Mouse (Mus musculus) B cell, adult 2 months (primary cell): ENCODE data around the gene Trappc6a.
"Not testable (repeated sequence)": the region's sequence is repeated elsewhere in the genome, so short reads cannot be mapped to it uniquely, and the experiment has no call there.

ENCODE experiments used
- DNase-seq, 2 experiments: peaks; one replicate each; pipeline ENCODE4 v3.0.0; 2022

Gene Trappc6a

DNA sequence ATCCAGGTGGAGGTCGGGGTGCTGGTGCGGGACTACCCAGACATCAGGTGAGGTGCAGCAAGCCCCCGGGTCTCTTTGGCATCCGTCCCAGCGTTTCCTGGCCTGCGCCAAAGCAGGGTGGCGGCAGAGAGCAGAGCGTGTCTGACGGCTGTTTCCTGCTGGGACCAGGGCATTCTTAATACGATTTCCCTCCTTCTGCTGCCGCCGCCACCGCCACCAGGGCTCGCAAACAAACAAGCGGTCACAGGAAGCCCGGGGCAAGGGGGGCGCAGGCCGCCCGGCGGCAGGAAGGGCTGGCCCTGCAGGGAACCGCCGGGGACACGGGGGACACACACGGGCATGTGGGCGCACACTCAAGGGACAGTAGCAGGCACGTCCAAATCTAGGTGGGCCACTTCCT is 16.5 kb upstream of the Trappc6a start:
- DNase-seq = peak; percentile 35 to 42

DNA sequence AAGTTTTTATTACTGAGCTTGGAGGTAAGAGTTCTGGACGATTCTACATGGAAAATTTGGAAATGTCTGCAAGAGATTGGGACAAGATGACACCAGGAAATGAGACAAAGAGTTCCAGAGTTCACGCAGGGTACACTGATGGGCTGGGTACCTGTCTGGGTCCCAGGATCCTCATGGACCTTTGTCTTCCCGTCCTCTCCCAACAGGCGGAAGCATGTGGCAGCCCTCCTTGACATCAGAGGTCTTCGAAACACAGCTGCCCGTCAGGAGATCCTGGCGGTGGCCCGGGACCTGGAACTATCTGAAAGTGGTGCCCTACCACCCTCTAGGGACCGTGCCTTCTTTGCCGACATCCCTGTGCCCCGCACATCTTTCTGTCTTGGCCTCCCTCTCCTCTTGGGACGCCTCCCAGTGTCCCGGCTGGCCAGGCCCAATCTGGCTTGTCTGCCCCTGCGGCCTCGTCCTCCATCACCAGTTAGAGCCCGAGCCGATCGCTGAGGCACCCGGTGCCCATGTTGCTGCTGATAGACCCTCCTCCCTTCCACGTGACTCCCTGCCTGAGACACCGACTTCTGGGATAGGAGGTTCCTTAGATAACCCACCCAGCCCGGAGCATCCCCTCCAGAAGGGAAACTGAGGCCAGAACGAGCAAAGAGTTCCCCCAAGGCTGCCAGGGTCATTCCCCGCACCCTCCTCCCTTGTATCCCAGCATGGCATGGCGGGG is 13.3 kb upstream of the Trappc6a start:
- no peak for DNase-seq

DNA sequence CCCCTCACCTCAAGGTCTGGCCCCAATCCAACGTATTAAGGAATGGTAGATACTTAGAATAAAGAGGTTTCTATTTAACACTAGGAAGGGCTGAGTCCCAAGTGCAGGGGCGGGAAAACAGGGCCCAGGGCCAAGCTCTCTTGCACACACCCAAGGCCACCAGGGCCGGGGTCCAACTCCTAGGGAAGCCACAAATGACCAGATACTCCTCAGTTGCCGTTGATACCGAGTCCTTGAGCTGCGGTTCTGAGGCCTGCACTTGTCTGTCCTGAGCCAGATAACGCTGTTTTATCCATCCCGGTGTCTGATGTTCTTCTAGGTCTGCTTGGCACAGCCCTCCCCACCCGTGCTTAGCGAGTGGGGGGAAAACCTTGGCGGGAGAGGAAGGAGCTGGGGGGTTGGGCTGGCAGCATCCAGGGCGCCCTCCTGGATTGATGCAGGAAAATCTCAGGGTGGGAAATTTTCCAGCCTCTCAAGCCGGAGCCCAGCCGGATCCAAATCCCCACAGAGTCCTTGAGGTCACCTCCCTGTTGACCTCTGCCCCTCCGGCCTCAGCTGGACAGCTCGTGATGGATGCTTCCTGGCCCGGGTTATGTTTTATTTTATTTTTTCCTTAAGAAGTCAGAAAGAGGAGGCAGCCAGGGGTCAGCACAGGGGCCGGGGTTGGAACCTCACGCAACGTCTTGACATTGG is 12.5 kb upstream of the Trappc6a start:
- no peak for DNase-seq

DNA sequence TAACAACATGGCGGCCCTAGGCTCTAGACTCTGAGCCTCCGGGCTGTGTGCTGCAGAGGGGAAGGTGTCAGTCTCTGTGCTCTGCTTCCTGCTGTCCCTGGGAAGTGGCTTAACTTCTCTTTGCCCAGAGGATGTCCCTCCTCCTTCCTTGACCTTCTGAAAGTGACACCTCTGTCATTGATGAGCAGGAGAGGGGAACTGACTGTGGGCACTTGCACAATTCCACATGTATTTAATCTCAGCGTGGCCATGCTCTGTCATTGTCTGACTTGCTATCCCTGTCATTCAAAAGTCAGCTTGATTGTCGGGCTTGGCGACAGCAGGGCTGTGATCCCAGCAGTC is 12.0 kb upstream of the Trappc6a start:
- no peak for DNase-seq

DNA sequence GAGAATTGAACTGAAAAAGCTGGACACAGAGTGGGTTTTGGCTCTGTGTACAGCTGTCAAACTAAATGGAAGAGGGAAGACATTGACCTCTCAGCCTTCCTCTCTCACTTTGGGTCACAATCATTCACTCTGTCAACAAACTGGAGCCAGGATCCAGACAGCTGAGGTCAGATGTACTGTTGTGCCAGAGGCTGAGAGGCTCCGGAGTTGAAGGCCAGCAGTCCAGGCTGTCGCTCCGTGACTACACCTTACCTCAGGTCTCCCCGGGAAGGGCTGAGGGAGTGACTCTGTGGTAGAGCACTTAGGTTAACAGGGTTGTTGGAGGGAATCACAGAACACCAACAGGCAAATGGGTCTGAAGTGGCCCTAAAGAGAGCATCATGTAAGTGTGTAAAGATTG is 9.9 kb upstream of the Trappc6a start:
- no peak for DNase-seq

DNA sequence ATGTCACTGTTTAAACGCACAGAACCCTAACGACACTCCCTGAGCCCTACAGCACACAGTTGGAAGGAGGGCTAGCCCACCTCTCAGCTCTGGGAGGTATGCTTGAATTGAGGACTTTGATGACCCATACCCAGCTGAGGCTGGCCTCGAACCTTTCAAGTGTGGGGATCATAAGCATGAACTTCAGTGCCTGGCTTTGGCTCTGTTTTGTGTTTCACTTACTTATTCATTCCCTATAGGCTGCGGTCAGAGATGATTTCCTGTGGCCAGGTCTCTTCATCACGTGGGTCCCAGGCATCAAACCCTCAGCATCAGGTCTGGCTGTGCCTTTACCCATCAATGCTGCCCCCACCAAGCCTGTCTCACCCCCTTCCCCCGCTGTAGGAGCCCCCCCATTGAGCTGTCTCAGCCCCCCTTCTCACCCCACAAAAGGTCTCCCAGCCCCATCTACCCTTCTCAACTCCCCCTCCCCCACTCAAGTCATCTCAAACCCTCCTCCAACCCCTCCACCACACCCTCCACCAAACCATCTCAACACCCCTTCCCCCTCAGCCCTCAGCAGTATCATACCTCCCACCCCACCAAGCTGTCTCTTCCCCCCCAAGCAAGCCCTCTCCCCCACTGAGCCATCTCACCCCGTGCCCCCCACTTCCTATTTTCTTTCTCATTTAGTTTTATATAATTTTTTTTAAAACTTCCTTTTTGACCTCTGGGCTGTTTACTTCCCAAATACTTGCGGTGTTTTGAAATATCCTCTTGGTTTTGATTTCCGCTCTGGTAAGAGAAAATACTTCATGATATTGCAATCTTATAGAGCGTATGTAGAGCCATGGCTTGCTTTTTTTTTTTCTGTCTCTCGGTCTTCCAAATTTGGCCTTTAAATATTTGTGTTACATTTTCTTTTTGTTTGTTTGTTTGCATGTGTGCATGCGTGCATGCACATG is 7.5 kb upstream of the Trappc6a start:
- DNase-seq = no peak

DNA sequence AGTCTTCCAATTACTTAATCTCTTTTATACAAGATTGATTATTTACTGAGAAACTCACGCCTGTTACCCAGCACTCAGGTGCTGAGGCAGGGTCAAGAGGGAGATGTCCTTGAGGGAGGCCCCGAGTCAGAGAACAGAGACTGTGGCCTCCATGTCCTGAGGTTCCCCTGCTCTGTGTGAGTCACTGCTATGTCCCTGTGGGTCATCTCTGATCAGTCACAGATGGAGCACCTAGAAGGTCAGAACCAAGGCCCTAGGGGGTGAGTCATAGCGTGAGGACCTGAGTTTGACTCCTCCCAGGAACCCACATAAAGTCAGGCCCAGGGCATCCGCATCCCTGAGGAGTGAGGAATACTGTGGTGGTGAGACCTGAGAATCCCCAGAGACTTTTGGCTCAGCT is 6.5 kb upstream of the Trappc6a start:
- DNase-seq = no peak

DNA sequence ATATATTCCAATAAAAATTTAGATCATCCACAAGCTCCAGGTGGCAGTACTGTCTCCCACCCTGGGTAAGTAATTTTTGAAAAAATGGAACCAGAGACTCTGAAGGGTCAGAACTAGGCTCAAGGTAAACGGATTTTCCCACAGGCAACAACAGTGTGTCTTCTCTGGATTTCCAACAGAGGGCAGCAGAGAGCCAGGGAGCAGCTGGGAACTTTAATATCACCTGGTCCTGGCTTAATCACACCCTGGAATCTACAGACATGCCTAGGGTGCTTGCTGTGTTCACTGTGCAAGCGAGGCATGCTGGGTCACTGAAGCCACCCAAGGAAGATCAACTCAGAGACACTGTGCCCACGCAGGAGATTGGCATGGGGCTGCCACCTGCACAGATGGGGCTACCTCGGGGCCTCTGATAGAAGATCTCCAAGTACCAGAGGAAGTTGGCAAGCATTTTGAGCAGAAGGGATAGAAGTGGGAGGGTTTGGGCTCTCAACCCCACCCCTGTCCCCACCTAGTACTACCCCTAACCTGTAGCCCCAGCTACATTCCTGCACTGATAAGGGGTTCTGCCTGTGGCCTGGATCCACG is 4.6 kb upstream of the Trappc6a start:
- DNase-seq = peak; percentile 63 to 66

DNA sequence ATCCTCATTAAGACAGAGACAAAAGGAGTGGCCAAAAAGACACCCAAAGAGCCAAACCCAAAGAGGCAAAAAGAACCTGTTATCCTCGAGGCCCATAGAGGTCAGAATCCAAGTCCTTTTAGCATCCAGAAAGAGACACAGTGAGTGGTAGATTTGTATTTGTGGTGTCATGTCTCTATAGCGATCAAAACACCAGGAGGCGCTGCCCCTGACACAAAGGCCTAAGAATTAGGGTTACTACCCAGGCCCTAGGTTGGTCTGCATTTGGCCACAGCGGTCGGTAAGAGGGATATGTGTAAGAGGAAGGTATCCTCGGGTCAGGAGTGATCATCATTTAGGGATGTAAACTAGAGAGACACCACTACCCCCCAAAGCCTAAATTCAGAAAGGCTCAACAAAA is 1.9 kb upstream of the Trappc6a start:
- DNase-seq = peak in 1 of 2 experiments; percentile 42

DNA sequence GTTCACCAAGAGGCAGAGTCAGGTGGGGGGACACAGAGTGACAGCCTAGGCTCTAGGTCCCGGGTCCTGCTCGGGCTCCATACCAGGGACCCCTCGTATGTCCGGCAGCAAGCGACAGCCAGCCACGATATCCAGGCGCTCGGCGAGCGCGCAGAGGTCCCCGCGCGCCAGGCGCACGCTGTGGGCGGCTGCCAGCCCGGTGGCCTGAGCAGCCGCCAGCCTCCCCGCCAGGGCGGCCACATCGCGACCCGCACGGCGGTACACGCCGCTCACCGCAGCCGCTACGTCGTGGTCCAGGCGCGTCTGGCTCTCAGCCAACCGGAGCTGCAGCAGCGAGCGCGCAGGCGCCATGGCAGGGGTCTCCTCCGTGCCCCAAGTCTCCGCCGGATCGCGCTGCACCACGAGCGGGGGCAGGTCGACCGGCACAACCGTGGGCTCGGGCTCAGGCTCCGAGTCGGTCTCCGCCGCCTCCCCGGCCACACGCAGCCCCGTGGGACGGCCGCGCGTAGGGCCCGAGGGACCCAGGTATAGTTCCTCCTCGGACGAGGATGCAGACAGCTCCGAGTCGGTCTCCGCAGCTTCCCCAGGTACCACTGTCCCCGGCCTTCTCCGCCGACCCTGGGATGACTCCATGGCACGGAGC is 1.1 kb upstream of the Trappc6a start:
- peak; percentile 40 to 53 for DNase-seq

DNA sequence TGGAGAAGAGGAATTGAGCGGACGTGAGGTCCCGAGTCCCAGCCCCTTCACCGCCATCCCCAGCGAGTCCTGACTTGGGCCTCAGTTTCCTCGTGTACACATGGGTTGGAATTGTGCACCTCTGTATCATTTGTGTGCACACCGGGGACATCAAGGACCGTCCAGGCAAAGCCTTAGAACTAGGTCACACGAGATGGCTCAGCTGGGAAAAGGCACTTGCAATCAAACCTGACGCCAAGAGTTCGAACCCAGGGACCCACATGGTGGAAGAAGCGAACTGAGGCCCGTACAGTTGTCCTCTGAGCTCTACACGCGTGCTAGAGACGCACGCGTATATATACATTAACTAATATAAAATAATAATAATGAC is 598 bp upstream of the Trappc6a start:
- DNase-seq = peak; percentile 28 to 32

DNA sequence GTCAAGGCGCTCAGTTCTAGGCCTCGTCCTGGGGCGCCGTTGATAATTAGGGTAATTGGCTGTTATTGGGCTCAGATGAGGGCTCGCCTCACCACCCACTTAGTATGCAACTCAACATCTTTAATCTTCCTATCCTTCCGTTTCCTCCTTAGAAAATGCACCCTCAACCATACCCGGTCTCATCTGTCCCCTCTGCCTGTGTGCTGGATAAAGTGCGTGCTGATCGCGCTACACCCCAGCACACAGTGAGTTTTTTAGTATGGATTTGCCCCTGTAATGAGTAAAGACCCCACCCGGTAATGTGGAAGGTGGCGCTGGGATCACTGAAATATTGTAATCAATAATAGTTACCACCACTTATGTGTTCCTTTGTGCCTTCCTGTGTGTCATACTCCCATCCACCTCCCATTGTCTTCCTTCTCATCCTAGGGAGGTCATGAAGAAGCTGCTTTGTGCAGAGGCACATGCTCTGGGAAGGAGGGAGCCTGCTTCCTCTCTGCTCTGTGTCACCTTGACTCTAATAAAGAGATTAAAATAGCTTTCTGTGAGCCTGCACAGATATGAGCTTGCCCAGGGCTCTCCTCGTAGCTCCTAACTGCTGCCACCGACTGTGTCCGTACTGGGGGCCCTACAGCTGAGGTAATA is 851 bp downstream of the Trappc6a start:
- no peak for DNase-seq

DNA sequence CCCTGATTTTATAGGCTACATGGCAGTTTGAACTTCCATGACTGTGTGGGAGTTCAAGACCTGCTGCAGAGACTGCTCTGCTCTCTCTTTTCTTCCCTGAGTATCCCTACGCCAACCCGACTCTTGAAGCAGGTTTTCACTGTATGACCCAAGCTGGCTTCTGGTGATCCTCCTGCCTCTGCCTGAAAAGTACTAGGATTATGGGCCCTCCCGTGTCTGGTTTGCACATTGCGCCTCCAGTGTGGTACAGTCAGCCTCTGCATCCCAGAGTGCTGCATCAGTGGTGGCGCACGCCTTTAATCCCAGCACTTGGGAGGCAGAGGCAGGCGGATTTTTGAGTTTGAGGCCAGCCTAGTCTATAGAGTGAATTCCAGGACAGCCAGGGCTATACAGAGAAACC is 1.6 kb downstream of the Trappc6a start:
- DNase-seq = no peak

DNA sequence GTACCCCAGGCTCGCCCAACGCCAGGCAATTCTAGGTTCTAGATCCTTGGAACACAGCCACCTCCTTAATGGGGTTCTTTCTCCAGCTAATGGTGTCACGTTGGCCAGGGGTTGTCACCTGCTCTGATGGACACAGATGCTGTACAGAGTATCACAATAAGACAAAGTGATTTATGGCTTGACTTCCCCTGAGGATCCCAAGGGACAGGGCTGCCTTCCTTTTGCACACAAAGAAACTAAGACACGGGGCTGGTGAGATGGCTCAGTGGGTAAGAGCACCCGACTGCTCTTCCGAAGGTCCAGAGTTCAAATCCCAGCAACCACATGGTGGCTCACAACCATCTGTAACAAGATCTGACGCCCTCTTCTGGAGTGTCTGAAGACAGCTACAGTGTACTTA is 3.7 kb downstream of the Trappc6a start:
- not testable (repeated sequence) for DNase-seq

DNA sequence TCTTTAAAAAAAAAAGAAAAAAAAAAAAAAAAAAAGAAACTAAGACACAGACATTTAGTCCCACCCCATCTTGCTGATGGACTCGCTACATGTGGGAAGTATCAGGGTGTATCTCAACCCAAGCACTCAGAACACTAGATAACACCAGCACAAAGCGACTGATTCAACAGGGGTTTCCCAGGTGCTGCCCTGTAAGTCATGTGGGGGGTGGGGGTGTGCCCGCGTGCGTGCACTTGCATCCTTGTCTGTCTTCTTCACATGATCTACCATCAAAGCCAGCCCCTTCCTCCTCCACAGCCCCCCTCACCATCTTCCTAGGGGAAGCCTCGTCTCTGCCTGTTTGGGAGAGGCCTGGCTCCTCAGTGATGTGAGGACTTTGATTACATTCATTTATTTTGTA is 4.2 kb downstream of the Trappc6a start:
- DNase-seq = no peak

DNA sequence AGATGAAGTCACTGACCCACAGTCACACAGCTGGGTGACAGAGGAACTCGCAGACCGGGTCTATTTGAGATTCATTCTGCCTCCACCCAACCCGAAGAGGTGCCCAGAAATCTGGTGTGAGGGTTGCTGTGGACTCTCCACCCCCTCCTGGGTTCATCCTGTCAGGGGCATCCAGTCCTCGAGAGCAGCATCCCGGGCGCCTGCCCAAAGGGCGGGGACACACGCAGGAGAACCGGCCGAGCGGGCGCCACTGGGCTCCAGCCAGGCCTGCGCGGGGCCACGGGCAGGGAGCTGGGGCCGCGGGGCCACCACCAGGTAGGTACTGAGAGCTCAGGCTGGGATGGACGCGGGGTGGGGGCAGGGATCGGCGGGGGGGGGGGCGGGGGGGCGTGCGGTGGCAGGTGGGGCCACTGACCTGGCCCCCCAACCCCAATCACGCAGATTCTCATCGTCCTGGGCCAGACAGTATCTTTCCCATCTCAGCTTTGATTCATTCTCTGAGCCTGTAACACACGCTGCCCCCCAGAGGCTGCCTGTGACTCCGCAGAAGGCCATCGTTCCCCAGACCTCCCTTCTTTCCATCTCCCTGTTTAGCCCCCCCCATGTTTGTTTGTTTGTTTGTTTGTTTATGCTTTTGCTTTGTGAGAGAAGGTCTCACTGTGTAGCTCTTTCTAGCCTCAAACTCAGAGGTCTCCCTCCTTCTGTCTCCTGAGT is 9.6 kb downstream of the Trappc6a start, which contains the start of gene Nkpd1:
Gene Nkpd1, plus strand, starts transcription at position 187 of the 714 bp plus-strand sequence.
- peak; percentile 30 to 35 for DNase-seq

DNA sequence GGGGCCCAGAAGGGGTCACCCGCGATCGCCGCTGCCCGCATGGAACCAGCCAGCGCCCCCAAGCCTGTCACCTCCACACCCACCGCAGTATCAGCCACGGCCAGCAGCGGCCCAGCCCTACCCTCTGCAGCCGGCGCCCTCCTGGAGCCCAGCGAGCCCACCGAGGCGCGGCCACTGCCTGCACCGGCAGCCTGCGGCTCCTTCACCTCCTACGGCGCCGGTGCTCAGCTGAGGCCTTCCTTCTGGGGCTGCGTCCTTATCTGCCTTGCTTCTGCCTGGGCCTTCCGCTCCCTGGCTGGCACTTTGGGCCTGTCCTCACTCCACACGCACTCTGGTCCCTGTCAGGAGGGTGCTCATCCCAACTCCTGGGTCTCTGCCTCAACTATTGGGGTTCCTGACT is 11.8 kb downstream of the Trappc6a start:
- DNase-seq = no peak

DNA sequence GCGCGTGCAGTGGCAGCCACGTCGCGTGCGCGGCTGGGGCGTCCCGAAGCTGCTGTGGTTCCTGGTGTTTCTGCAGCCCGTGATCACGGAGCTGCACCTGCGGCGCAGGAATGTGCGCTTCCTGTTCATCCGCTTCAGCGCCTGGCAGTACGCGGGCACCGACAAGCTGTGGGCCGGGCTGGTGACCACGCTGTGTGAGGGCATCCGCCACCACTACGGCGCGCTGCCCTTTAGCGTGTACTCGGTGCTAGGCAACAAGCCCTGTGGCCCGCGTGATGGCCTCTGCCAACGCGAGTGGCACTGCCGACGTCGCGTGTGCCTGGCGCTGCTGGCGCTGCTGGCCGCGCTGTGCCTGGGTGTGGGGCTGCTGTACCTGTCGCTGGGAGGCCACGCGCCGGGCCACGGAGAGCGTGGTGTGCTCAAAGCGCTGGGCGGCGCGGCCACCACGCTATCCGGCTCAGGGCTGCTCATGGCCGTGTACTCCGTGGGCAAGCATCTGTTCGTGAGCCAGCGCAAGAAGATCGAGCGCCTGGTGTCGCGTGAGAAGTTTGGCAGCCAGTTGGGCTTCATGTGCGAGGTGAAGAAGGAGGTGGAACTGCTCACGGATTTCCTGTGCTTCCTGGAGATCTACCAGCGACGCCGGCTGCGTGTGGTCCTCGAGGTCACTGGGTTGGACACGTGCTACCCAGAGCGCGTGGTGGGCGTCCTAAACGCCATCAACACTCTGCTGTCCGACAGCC is 15.0 kb downstream of the Trappc6a start:
- DNase-seq = peak; percentile 22 to 34

DNA sequence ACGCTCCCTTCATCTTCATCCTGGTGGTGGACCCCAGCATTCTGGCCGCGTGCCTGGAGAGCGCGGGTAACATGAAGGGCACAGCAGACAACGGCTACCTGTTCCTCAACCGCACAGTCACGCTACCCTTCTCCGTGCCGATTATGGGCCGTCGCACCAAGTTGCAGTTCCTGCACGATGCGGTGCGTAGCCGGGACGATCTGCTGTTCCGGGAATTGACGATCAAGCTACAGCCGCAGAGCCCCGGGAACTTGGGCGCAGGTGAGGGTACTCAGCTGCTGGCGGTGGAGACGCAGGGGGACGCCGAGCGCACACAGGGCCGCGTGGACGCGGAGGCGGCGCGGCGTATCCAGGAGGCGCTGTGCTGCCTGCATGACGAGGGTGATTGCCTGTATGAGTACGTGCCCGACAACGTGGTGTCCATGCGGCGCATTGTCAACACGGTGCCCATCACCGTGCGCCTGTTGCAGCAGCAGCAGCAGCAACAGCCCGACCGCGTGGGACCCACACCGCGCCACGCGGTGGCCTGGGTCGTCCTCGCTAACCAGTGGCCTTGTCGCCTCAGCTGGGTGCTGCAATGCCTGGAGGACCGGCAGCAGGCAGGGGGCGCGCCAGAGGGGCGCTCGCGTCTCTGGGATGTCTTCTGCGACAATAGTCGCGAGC is 15.7 kb downstream of the Trappc6a start:
- peak; percentile 54 to 60 for DNase-seq
